Mouse (Mus musculus) MEL (cell line): Measurements from ENCODE around the gene Pih1d3. TPM values are rescaled to one million over a fixed set of nuclear protein-coding genes. Genes with fewer than 3 reads are reported as not detected.

Experiments
- polyA plus RNA-seq, 2 experiments: library from polyadenylated mRNA; stranded (reverse) in 1 of 2; unstranded in 1 of 2; fragments of >175 nt in 1 of 2; fragments of >200 nt in 1 of 2; gene quantifications; 2 replicates each; pipeline versions ENCODE4 v1.2.1 to v1.2.4; 2012; ENCODE audit warnings: low replicate concordance in 2 of 2, low read depth in 1 of 2; ENCODE audit not compliant: insufficient read length in 2 of 2, insufficient read depth in 1 of 2, missing spikeins in 1 of 2
- total RNA-seq: library from RNA; depleted of rRNA; stranded (reverse); fragments of 300-350 nt; gene quantifications from 2 replicates; pipeline ENCODE4 v1.2.3, GENCODE M21; 2012; rRNA removed

Pih1d3 gene
- total and polyA plus RNA-seq, 3 experiments = not detected

Other genes starting within 250 kb of the Pih1d3 start
- gene AC153137.1, start 244.9 kb upstream of the Pih1d3 start, total RNA-seq = not detected in 2 replicates
- gene AC153137.1, start 244.9 kb upstream of the Pih1d3 start, polyA plus RNA-seq = not detected
- gene Lgsn, start 46.4 kb upstream of the Pih1d3 start, total RNA-seq = not detected in 2 replicates
- gene Lgsn, start 46.4 kb upstream of the Pih1d3 start, polyA plus RNA-seq = not detected
- gene 4931428L18Rik, start 154 bp upstream of the Pih1d3 start, total RNA-seq = not detected in 2 replicates
- not detected for gene 4931428L18Rik, start 154 bp upstream of the Pih1d3 start, polyA plus RNA-seq